Mouse (Mus musculus) CH12.LX (cell line): ENCODE data around the gene Sik3.
"Not testable (repeated sequence)": the region's sequence is repeated elsewhere in the genome, so short reads cannot be mapped to it uniquely, and the experiment has no call there.

Experiments
- CHD1 ChIP-seq: IDR thresholded peaks from 2 replicates; pipeline ENCODE4 v1.6.1; 2012; ENCODE audit warnings: low read depth, low read length, improper control_type of control experiment, inconsistent platforms
- CTCF ChIP-seq, 2 experiments: IDR thresholded peaks in 1 of 2; conservative IDR thresholded peaks in 1 of 2; 2 replicates each; pipeline ENCODE4 v1.5.1; 2011 to 2012; ENCODE audit warnings: low read depth in 2 of 2, low read length in 2 of 2, improper control_type of control experiment in 1 of 2, inconsistent platforms in 1 of 2, mild to moderate bottlenecking in 1 of 2, moderate library complexity in 1 of 2
- ELF1 ChIP-seq: IDR thresholded peaks from 2 replicates; pipeline ENCODE4 v1.6.1; 2014; ENCODE audit warnings: low read depth, mild to moderate bottlenecking, inconsistent platforms, low read length, improper control_type of control experiment
- EP300 ChIP-seq: IDR thresholded peaks from 2 replicates; pipeline ENCODE4 v1.6.1; 2011; ENCODE audit warnings: low read length, improper control_type of control experiment
- JUND ChIP-seq: conservative IDR thresholded peaks from 2 replicates; pipeline ENCODE4 v1.6.1; 2011; ENCODE audit warnings: low read depth, low read length, improper control_type of control experiment
- KAT2A ChIP-seq: IDR thresholded peaks from 2 replicates; pipeline ENCODE4 v1.6.1; 2012; ENCODE audit warnings: low read length, improper control_type of control experiment, inconsistent platforms; ENCODE audit not compliant: insufficient replicate concordance
- MAFK ChIP-seq: IDR thresholded peaks from 2 replicates; pipeline ENCODE4 v1.6.1; 2011; ENCODE audit warnings: low read length, improper control_type of control experiment; ENCODE audit not compliant: insufficient replicate concordance
- MAZ ChIP-seq: IDR thresholded peaks from 2 replicates; pipeline ENCODE4 v1.6.1; 2012; ENCODE audit warnings: low read depth, mild to moderate bottlenecking, inconsistent platforms, low read length, improper control_type of control experiment, moderate library complexity
- POLR2A ChIP-seq: IDR thresholded peaks from 2 replicates; pipeline ENCODE4 v1.6.1; 2011; ENCODE audit warnings: low read depth, mild to moderate bottlenecking, improper control_type of control experiment, low read length
- RAD21 ChIP-seq: IDR thresholded peaks from 2 replicates; pipeline ENCODE4 v1.6.1; 2011; ENCODE audit warnings: low read depth, mild to moderate bottlenecking, low read length, improper control_type of control experiment, moderate library complexity
- TCF12 ChIP-seq: IDR thresholded peaks from 2 replicates; pipeline ENCODE4 v1.6.1; 2014; ENCODE audit warnings: low read depth, mild to moderate bottlenecking, inconsistent platforms, low read length, improper control_type of control experiment
- USF2 ChIP-seq: conservative IDR thresholded peaks from 2 replicates; pipeline ENCODE4 v1.6.1; 2011; ENCODE audit warnings: low read depth, low read length, improper control_type of control experiment
- ZKSCAN1 ChIP-seq: IDR thresholded peaks from 2 replicates; pipeline ENCODE4 v1.6.1; 2012; ENCODE audit warnings: low read depth, inconsistent platforms, low read length, improper control_type of control experiment, borderline replicate concordance

- not testable (repeated sequence) for TF ChIP-seq CTCF (conservative IDR thresholded peaks at IDR 0.05 in 1 of 2, IDR thresholded peaks at IDR 0.05 in 1 of 2; ENCODE audit: low read depth in 2 of 2, low read length in 2 of 2); ZKSCAN1; MAFK; CHD1; USF2; TCF12; POLR2A; EP300; ELF1; RAD21; JUND; KAT2A; MAZ
Observed at GRCm38 (mm10) chr9:46091157-46091556, 78.5 kb downstream of the Sik3 start.
